Mouse (Mus musculus): Measurements from ENCODE around the gene Whrn. TPM values are rescaled to one million over a fixed set of nuclear protein-coding genes. Genes with fewer than 3 reads are reported as not detected.

The Whrn gene
- total RNA-seq, 1 experiment, result 5.0 TPM

DNA sequence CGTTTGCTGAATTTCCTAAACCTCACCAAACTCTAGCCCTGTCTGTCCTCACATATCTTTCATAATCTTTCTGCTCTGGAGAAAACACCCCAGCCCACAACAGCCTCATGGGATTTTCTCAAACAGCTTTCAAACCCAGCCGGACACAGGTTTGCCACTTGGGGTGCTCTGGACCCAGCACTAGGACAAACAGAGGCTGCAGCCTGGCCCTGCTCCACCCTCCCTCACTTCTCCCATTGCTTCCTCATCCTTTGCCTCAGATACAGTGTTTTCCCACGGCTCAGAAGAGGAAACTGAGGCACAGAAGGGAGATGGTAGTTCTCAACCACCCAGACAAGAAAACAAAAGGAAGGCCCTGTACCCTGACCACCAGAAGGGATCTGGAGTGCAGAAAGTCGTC lies 90.1 kb downstream of the Whrn start:
- Histone ChIP-seq H3K36me3 (ENCODE audit: control insufficient read depth, insufficient read depth, low read length, poor library complexity, severe bottlenecking) (no peaks in the 10 kb centered on the region), H3K27ac (ENCODE audit: insufficient read depth, low read depth, low read length, poor library complexity, severe bottlenecking) (no peak overlapping the region), H3K9ac (ENCODE audit: insufficient read depth, low read depth, low read length, poor library complexity, severe bottlenecking) (no peak overlapping the region), H3K9me3 (ENCODE audit: control insufficient read depth, insufficient read depth, low read depth, low read length) (no peaks in the 10 kb centered on the region), H3K4me1 (ENCODE audit: control insufficient read depth in 2 of 2, insufficient read depth in 2 of 2, low read length in 2 of 2, poor library complexity in 1 of 2) (peaks cover 7 to 14% of the 10 kb centered on the region in 2 experiments; a peak in 1 of 4 replicates), H3K4me3 (ENCODE audit: insufficient read depth in 1 of 2, low read depth in 1 of 2, low read length in 2 of 2, poor library complexity in 1 of 2, severe bottlenecking in 1 of 2) (no peak overlapping the region)
- in situ Hi-C loops (cut with MboI; ENCODE audit: low sequenced_read_pairs in 2 of 2, unreplicated experiment in 2 of 2), result no loop called here
- DNase-seq (ENCODE audit: low read depth, low spot score), result no peak
- TF ChIP-seq ZC3H11A (IDR thresholded peaks at IDR 0.05; ENCODE audit: borderline replicate concordance, low read depth, low read length), result no peak
- TF ChIP-seq CHD2 (IDR thresholded peaks at IDR 0.05; ENCODE audit: low read depth, low read length), result no peak
- no peak for TF ChIP-seq ZNF384 (IDR thresholded peaks at IDR 0.05; ENCODE audit: low read depth, low read length)
- no peak for TF ChIP-seq MAFK (IDR thresholded peaks at IDR 0.05; ENCODE audit: insufficient read depth, low read depth, low read length)
- no peak for TF ChIP-seq HCFC1 (IDR thresholded peaks at IDR 0.05; ENCODE audit: borderline replicate concordance, insufficient read depth, low read length)

DNA sequence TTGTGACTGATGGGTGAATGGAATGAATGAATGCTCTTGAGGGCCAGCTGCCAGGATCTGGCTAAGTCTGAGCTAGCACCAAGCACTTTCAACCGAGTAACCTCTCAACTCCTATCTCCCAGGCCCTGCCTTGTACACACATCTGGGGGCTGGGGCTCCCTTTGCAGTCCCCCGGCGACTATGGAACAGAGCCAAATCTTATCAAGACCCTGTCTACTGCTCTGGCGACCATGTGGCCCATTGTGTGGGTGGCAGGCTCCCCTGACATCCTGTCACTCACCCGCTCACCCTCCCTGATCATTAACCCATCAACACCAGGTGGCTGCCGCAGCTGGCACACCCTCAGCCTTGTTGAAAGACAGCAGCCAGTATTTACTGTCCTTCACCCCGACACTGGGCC lies 90.7 kb downstream of the Whrn start:
- no peak overlapping the region for H3K4me3 ChIP-seq (ENCODE audit: insufficient read depth in 1 of 2, low read depth in 1 of 2, low read length in 2 of 2, poor library complexity in 1 of 2, severe bottlenecking in 1 of 2)
- H3K36me3 ChIP-seq (ENCODE audit: control insufficient read depth, insufficient read depth, low read length, poor library complexity, severe bottlenecking), result no peaks in the 10 kb centered on the region
- no peak for TF ChIP-seq ZNF384 (IDR thresholded peaks at IDR 0.05; ENCODE audit: low read depth, low read length)
- no peak for TF ChIP-seq CHD2 (IDR thresholded peaks at IDR 0.05; ENCODE audit: low read depth, low read length)
- no peak for TF ChIP-seq MAFK (IDR thresholded peaks at IDR 0.05; ENCODE audit: insufficient read depth, low read depth, low read length)
- no peak for TF ChIP-seq HCFC1 (IDR thresholded peaks at IDR 0.05; ENCODE audit: borderline replicate concordance, insufficient read depth, low read length)
- TF ChIP-seq ZC3H11A (IDR thresholded peaks at IDR 0.05; ENCODE audit: borderline replicate concordance, low read depth, low read length), result no peak
- H3K9ac ChIP-seq (ENCODE audit: insufficient read depth, low read depth, low read length, poor library complexity, severe bottlenecking), result no peak overlapping the region
- DNase-seq (ENCODE audit: low read depth, low spot score), result no peak
- in situ Hi-C loops (cut with MboI; ENCODE audit: low sequenced_read_pairs in 2 of 2, unreplicated experiment in 2 of 2), result no loop called here
- H3K27ac ChIP-seq (ENCODE audit: insufficient read depth, low read depth, low read length, poor library complexity, severe bottlenecking), result no peak overlapping the region
- H3K4me1 ChIP-seq (ENCODE audit: control insufficient read depth in 2 of 2, insufficient read depth in 2 of 2, low read length in 2 of 2, poor library complexity in 1 of 2), result peaks cover 7 to 14% of the 10 kb centered on the region in 2 experiments; a peak in 1 of 4 replicates
- H3K9me3 ChIP-seq (ENCODE audit: control insufficient read depth, insufficient read depth, low read depth, low read length), result no peaks in the 10 kb centered on the region

DNA sequence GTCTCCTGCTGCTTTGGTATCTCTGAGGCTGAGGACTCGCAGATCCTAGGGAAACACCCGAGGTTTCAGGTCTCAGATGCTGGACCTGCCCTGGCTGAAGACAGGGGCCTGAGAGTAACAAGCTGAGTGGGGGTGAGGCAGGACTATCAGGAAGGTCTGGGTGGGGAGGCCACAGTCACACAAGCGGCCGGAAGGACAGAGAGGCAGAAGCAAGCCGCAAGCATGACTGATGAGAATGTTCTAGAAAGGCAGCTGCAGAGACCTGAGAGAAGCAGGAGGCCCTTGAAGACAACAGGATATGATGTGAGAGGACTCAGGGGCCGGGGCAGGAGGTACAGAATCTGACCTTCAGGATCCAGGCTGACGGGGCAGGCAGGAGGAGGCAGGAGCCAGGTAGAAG lies 91.6 kb downstream of the Whrn start:
- no peak for DNase-seq (ENCODE audit: low read depth, low spot score)

DNA sequence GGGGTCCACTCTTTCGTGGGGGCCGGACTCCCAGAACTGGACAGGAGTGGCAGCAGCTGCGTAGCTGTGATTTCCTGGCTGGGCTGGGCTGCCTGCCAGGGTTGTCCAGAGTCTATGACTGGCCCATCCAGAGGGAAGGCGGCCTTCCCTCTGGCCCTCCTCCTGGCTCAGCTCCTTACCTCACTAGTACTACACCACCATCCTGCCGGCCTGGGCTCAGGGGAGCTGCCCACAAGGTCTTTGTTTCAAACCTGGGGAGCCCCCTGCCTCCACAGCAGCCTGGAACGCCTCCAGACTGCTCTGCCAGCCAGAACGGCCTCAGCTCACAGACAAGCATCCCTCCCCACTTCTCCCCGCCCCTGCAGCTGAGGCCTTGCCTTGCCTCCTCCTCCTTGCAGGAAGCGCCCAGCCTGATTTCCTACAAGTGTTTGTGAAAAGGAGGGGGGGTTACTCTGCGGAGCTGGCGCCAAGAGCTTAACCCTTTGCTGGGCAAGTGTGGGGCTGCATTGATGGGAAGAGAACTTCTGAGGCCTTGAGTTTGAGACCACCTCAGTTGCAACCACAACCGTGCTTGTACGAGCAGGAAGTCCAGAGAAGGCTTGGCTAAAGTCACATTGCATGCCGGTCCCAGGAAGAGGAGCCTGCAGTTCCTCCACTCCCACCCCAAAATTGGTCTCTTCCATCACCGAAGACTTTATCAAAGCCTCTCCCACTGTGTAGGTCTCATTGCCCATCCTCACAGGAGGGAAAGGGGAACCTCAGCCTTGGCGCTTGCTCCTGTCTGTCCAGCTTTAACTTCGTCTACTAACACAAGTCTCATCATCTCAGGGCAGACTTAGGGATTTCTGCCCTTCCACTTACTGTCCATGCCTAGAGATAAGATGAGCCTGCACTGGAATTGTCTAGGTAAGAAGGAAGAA lies 92.5 kb downstream of the Whrn start, which contains the start of gene Akna:
Akna (minus strand) TSS at position 315 of the 920 bp plus-strand sequence.
- TF ChIP-seq ZNF384 (IDR thresholded peaks at IDR 0.05; ENCODE audit: low read depth, low read length) (no peak), ZC3H11A (IDR thresholded peaks at IDR 0.05; ENCODE audit: borderline replicate concordance, low read depth, low read length) (no peak), CHD2 (IDR thresholded peaks at IDR 0.05; ENCODE audit: low read depth, low read length) (no peak), HCFC1 (IDR thresholded peaks at IDR 0.05; ENCODE audit: borderline replicate concordance, insufficient read depth, low read length) (no peak), MAFK (IDR thresholded peaks at IDR 0.05; ENCODE audit: insufficient read depth, low read depth, low read length) (no peak)
- no peak within 1 kb of the TSS; the same call in 1 of the 2 replicates for H3K9ac ChIP-seq (ENCODE audit: insufficient read depth, low read depth, low read length, poor library complexity, severe bottlenecking)
- no peak within 1 kb of the TSS for H3K4me3 ChIP-seq (ENCODE audit: insufficient read depth in 1 of 2, low read depth in 1 of 2, low read length in 2 of 2, poor library complexity in 1 of 2, severe bottlenecking in 1 of 2)
- no peak within 1 kb of the TSS for H3K27ac ChIP-seq (ENCODE audit: insufficient read depth, low read depth, low read length, poor library complexity, severe bottlenecking)
- no peaks in the 10 kb centered on the region for H3K36me3 ChIP-seq (ENCODE audit: control insufficient read depth, insufficient read depth, low read length, poor library complexity, severe bottlenecking)
- H3K9me3 ChIP-seq (ENCODE audit: control insufficient read depth, insufficient read depth, low read depth, low read length), result no peaks in the 10 kb centered on the region
- H3K4me1 ChIP-seq (ENCODE audit: control insufficient read depth in 2 of 2, insufficient read depth in 2 of 2, low read length in 2 of 2, poor library complexity in 1 of 2), result peaks cover 3 to 8% of the 10 kb centered on the region in 2 experiments; a peak in 1 of 4 replicates
- in situ Hi-C loops (cut with MboI; ENCODE audit: low sequenced_read_pairs in 2 of 2, unreplicated experiment in 2 of 2), result no loop called here
- no peak for DNase-seq (ENCODE audit: low read depth, low spot score)

More for the DNA sequence above, 91.6 kb downstream of the Whrn start:
- in situ Hi-C loops (cut with MboI; ENCODE audit: low sequenced_read_pairs in 2 of 2, unreplicated experiment in 2 of 2), result no loop called here
- Histone ChIP-seq H3K27ac (ENCODE audit: insufficient read depth, low read depth, low read length, poor library complexity, severe bottlenecking) (no peak overlapping the region), H3K9me3 (ENCODE audit: control insufficient read depth, insufficient read depth, low read depth, low read length) (no peaks in the 10 kb centered on the region), H3K36me3 (ENCODE audit: control insufficient read depth, insufficient read depth, low read length, poor library complexity, severe bottlenecking) (no peaks in the 10 kb centered on the region), H3K9ac (ENCODE audit: insufficient read depth, low read depth, low read length, poor library complexity, severe bottlenecking) (no peak overlapping the region), H3K4me1 (ENCODE audit: control insufficient read depth in 2 of 2, insufficient read depth in 2 of 2, low read length in 2 of 2, poor library complexity in 1 of 2) (peaks cover 3 to 12% of the 10 kb centered on the region in 2 experiments; a peak in 1 of 4 replicates), H3K4me3 (ENCODE audit: insufficient read depth in 1 of 2, low read depth in 1 of 2, low read length in 2 of 2, poor library complexity in 1 of 2, severe bottlenecking in 1 of 2) (no peak overlapping the region)
- no peak for TF ChIP-seq CHD2 (IDR thresholded peaks at IDR 0.05; ENCODE audit: low read depth, low read length)
- no peak for TF ChIP-seq ZNF384 (IDR thresholded peaks at IDR 0.05; ENCODE audit: low read depth, low read length)
- no peak for TF ChIP-seq ZC3H11A (IDR thresholded peaks at IDR 0.05; ENCODE audit: borderline replicate concordance, low read depth, low read length)
- no peak for TF ChIP-seq MAFK (IDR thresholded peaks at IDR 0.05; ENCODE audit: insufficient read depth, low read depth, low read length)
- TF ChIP-seq HCFC1 (IDR thresholded peaks at IDR 0.05; ENCODE audit: borderline replicate concordance, insufficient read depth, low read length), result no peak

Measured in ES-E14 (cell line).